Mouse (Mus musculus): ENCODE measurements around the gene Fam168a. TPM values are rescaled to one million over a fixed set of nuclear protein-coding genes. Genes with fewer than 3 reads are reported as not detected.

The Fam168a gene
- 21.6 and 31.4 TPM in 2 replicates for total RNA-seq (2015; ENCODE audit: low replicate concordance)
- total RNA-seq (2017; ENCODE audit: low replicate concordance), result 11.9 and 13.9 TPM in 2 replicates

DNA sequence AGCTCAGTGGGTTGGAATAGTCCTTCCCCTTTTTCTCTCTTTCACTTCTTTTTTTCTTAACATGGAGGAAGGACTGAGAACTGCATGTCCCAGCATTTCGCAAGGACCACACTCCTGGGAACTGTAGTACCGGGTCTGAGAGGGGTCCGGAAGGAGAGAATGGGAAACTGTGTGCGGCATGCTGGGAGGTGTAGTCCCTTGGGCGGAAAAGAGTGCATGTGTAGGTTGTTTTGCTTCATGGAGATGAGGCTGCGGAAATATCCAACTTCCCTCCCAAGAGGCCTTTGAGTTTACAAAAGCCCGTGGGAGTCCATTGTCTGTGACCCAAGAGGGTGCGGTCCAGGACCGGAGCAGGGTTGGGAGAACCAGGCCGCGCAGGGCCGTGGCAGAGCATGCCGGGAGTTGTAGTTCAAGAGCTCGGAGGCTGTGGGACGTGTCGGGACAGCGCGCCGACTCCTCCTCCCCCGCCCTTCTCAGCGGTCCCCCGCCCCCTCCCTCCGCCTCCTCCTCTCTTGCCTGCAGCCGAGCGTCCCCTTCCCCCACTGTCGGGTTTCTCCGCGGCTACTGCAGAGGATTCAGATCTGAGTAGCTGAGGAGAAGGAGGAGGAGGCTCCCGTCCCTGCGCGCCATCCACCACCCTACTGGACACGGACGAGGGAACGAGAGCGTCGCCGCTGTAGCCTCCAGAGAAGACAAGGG is at the start of gene Fam168a:
Gene Fam168a, plus strand, starts transcription at position 493 of the 699 bp plus-strand sequence.
- peak; percentile 97 for ATAC-seq (replicated peaks; ENCODE audit: low FRiP score, poor library complexity, severe bottlenecking)

DNA sequence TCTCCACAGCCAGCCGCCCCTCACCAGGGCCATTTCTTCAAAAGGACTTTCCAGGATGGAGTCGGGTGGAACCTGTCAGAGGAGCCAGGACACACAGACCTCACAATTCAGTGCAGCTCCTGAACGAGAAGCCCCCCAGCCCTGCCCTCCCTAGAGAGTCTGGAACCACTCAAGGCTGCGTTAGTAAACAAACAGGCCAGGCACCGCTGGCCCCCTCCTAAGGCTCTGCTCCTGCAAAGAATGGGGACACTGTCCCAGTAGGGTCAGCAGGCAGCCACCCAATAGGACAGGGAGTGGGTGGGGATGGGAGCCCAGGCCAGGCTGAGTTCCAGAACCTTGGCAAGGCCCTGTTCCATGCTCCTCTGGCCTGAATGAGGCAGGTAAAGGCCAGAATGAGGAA is 49.7 kb upstream of the Fam168a start:
- ATAC-seq (replicated peaks; ENCODE audit: low FRiP score, poor library complexity, severe bottlenecking), result no peak

DNA sequence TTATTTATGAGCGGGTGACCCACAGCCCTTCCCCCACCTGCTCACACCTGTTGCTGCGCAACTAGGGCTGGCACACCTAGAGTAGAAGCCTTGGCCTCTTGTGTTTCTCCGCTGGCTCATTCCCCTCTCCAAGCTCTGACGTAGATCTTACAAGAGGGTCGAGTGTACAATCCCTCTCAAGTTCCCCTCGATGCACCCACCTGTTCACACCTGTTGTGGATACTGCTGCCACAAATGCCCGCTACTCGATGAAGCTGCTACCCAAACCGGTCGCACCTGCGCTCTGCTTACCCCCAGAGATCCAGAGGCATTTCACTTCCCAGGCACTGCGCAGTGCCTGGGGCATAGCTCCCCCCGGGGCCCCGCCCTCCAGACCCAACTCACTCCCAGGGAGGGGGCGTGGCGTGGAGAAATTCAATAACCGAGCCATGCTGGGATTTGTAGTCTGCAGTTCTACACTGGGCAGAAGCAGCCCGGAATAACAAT is 48.3 kb upstream of the Fam168a start:
- ATAC-seq (replicated peaks; ENCODE audit: low FRiP score, poor library complexity, severe bottlenecking), result no peak

DNA sequence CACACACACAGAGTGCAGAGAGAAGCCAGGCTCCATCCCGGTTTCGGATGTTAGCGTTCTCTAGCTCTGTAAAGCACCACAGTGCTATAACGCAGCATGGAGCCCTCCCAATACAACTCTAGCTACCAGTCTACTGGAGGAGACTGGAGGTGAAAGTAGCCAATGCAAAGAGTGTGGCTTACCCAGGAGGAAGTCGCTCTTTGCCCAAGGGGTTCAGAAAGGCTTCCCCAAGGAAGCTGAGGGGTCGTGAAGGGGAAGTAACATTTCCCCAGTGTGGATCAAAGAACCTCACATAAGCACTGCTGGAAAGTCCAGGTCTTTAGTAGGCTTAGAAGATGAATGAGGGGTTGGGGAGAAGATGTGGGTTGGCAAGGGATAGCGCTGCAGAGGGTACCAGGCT is 45.2 kb upstream of the Fam168a start:
- ATAC-seq (replicated peaks; ENCODE audit: low FRiP score, poor library complexity, severe bottlenecking), result no peak

DNA sequence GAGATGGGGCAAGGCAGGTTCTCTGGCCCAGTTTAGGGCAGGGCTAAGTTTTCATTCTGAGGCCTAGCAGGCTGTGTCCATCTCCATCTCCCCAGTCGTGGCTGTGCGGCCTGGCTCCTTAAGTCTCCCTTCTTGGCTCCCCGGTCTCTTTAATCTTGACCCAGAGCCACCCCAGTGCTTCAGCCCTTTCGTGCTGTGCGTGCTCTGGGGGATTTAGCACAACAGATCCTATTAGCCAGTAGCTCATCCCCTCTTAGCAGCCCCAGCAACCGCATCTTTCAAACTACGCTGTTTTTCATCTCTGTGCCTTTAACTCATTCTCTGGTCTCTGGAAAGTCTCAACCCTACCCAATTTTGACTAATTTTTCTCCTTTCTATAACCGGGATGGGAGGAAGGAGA is 44.2 kb upstream of the Fam168a start, which contains the start of gene Plekhb1:
Gene Plekhb1, minus strand, starts transcription at position 184 of the 400 bp plus-strand sequence.
- ATAC-seq (replicated peaks; ENCODE audit: low FRiP score, poor library complexity, severe bottlenecking), result no peak

DNA sequence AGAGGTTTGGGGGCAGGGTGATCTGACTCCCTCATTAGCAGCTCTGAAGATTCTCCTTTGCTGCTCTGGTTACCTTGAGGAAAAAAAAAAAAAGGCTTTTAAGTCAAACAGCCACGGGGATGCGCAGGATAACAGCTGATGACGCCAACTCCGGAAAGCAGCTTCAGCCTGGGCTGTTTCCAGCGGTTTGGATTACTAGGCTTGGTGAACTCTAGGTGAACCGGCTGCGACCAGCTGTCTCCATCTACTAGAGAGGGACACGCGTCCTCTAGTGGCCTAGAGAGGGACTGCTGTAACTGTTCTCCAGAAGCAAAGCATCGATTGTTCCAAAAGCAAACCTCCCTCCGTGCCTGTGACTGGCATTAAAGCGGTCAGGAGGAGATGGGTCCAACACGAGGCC is 43.2 kb upstream of the Fam168a start:
- ATAC-seq (replicated peaks; ENCODE audit: low FRiP score, poor library complexity, severe bottlenecking), result peak; percentile 87

DNA sequence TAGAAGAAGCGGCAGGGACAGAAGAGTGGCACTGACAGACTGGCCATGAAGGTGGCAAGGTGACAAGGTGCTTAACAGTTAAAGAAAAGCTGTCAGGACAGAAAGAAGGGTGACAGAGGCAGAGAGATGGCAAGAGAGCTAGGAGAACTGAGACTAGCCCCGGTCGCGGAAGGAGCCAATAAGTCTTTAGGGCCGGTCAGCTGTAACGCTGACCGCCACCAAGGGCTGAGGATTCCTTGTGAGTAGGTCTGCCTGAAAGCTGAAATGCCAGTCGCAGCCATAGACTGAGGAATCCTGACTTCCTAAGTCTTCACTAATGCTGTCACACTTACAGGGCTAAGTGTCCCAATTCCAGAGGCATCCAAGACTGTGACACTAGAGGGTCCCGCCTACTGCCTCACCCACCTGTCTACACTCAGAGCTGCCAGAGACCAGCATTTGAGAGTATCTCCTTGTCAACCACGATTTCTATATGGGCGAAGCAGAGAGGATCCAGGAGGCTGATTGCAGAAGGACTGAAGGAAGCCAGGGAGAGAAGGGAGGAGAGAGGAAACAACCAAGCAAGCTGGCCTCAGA is 42.6 kb upstream of the Fam168a start:
- ATAC-seq (replicated peaks; ENCODE audit: low FRiP score, poor library complexity, severe bottlenecking), result peak; percentile 13; the same call in 1 of the 2 replicates

DNA sequence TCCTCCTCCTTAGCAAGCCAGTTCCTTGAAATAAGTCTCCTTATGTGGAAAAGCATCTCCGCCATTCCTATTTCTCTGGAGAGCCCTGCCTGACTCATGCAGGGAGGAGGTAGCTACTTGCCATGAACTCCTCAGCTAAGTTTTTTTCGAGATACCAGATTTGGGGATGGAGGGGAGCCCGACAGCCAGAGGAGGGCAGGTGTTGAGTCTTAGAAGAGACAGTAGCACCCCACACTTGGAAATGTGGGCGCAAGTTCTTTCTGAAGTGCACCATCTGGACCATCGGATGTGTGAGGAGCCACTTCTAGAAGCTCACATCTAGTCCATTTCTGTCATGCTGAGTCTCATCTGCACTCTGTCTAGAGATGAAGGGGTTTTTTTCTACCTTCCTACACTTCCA is 35.8 kb upstream of the Fam168a start:
- no peak for ATAC-seq (replicated peaks; ENCODE audit: low FRiP score, poor library complexity, severe bottlenecking)

DNA sequence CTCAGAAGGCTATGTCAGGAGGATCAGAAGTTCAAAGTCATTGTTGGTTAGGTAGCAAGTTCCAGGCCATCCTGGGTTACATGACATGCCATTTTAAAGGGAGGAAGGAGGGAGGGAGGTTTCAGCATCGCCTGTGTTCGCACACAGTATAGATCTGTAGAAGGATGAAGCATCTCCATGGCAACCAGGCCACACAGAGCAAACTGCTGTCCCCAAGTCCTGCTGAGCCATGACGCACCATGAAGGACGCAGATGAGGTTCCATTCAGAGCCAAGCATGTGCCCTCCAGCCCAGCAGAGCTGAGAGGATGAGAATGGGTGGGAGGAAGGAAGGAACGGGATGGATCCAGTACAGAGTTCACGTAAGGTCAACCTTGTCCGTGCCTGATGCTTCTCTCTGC is 33.0 kb upstream of the Fam168a start:
- no peak for ATAC-seq (replicated peaks; ENCODE audit: low FRiP score, poor library complexity, severe bottlenecking)

DNA sequence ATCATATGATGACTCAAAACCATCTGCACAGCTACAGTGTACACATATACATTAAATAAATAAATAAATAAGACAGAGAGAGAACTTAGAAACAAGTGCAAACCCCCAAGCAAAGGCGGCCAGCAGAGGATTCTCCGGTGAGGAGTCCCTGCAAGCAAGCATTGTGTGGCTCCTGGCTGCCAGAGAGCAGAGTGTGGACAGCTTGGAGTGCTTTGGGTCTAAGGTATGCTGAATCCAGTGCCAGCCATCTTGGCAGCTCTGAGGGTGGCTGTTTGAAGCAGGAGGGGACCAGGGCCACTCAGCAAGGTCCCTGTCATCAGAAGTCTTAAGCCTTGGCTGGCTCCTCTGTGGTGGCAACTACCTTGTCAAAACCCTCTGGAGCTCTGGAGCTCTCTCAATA is 31.5 kb upstream of the Fam168a start:
- no peak for ATAC-seq (replicated peaks; ENCODE audit: low FRiP score, poor library complexity, severe bottlenecking)

DNA sequence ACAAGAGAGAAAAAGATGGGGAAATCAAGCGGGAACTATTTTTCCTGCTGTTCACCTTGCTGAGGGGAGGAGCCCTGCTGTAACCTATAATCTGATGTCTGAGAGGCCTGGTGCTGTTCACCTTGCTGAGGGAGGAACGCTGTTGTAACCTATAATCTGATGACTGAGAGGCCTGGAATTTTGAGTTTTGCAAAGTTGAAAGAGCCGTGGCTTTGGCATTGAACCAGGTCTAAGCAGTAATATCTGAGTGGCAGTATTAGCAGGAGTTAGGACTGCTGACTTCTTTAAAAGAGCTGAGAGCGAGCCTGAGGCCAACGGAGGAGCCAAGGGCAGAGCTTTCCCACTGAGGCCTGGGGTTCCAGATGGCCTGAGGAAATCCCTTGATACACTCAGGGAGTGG is 28.4 kb upstream of the Fam168a start:
- ATAC-seq (replicated peaks; ENCODE audit: low FRiP score, poor library complexity, severe bottlenecking), result no peak

DNA sequence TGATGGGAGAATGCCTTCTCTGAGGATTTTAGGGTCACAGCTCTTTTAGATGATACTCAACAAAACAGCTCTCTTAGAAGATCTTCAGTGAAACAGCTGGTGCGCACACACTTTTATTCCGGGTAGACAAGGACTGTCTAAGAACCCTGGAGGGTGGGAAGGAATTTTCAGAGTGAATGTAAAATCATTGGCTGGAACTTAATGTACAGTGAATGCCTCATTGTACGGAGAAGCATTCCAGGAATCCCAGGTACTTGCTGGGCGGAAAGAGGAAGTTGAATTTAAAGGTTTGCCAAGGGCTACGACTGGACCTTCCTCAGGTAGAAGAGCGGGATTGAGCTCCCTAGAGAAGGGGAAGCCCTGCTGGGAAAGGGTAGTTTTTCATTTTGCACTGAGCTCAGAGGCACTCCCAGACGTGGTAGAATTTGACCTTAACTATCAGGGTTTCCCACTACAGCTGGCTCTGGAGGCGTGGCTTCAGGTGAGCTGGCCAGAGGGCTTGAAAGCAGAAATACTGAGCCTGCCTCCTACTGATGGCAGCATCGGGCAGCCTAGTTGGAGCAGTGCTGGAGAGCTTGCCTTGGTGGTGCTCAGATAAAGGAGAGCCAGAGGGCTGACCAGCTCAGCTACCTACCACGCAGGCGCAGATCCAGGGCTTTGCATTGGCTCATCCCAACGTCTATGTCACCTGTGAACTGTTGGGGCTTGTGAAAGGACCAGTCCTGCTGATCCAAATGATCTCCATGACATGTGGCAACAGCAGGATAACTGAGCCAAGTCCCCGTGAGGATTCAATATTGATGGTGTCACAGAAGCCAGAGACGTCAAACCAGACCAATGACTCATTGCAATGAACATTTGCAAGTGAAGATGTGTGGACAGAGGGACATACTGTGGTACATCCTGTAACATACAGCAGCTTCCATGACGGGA is 27.2 kb upstream of the Fam168a start:
- no peak for ATAC-seq (replicated peaks; ENCODE audit: low FRiP score, poor library complexity, severe bottlenecking)

DNA sequence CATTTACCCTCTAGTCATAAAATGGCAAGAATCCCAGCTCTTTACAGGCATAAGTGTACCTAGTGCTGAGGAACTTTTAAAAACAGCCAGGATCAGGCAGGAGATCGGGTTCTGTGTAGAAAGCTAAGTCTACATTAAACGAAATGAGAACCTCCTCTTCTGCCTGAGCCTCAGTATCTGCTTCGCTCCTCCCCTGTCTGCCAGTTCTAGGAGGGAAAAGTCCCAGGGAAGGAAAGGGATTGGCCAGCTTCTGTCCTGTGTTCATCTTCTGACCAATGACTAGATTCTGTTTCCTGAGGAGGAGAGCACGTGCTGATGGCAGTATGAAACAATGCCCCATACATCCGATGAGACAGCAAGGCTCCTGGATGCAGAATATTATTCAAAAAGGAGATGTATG is 25.3 kb upstream of the Fam168a start:
- ATAC-seq (replicated peaks; ENCODE audit: low FRiP score, poor library complexity, severe bottlenecking), result no peak

DNA sequence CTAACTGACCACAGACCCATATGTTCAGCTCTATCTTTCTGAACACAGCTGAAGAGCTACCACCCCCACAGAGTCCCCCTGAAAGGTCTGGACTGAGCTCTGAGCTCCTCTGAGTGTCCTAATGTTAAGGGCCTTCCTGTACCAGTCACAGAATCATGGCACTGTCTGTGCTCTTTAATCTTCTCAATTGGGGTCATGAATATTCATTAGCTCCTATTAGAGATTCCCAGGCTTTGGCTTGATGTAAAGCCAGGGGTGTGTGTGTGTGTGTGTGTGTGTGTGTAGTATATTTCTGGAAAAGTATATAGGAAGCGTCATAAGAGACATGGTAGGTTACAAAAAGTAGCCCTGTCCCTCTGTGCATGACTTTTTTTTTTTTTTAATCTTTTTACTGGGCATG is 23.2 kb upstream of the Fam168a start:
- ATAC-seq (replicated peaks; ENCODE audit: low FRiP score, poor library complexity, severe bottlenecking), result no peak

DNA sequence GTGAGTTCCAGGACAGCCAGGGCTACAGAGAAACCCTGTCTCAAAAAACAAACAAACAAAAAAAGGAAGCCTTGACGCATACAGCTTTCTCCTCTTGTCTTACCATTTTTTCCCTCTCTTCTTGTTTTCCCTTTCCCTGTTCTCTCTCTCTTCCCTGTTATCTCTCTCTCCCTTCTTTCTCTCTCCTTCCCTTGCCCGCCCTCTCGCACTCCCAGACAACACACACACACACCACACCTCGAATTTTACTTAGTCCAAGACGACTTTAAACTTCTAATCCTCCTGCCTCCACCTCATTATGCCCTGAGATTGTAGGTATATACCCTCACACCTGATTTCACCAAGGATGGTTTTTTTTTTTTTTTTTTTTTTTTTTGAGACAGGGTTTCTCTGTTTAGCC is 22.4 kb upstream of the Fam168a start:
- ATAC-seq (replicated peaks; ENCODE audit: low FRiP score, poor library complexity, severe bottlenecking), result peak; percentile 70

DNA sequence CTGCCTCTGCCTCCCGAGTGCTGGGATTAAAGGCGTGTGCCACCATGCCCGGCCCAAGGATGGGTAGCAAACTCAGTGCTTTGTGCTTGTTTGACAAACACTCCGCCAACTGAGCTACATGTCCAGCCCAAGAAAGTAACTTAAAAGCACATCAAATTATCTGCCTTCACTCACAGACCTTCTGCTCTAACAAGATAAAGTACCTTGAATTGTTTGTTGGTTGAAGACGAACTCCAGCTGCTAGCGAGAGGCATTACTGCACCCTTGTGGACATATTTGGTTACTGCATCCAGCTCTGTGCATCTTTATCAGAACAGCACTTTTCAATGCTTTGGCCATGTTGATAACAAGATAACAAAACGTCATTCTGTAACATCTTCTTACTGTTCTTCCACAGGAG is 21.9 kb upstream of the Fam168a start:
- ATAC-seq (replicated peaks; ENCODE audit: low FRiP score, poor library complexity, severe bottlenecking), result peak; percentile 90

DNA sequence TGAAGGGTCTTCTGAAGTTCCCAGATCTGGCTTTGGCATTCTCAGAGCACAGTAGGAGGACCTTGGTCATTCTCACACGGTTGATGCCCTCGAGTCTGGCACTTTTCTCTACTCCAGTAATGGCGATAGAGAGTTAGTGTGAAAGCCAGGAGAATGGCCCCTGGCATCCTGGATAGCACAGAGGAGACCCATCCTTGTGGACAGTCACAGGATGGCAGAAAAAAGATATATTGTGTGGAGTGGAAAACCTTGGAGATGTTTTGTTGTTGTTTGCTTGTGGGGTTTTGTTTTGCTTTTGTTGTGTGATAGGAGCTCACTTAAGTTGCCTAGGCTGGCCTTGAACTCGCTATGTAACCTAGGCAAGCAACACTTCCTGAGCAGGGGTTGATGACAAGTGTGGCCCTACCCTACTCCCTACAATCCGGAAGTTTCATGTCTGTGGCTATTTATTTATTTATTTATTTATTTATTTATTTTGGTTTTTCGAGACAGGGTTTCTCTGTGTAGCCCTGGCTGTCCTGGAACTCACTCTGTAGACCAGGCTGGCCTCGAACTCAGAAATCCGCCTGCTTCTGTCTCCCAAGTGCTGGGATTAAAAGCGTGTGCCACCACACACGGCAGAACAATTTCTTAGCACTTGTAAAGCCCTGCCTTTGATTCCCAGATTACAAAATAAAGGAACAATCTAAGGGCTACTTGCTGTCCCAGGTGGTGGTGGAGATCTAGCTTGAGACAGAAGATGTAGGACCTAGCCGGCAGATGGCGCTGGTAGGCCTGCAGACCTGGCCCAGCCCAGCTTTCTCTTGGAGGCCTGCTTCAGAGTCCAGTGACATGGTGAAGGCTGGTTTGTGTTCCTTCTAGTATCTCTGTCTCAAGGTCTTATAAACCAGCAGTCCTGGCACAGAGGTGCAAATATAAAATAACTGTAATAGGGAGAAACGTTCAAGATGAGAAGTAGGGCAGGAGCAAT is 21.1 kb upstream of the Fam168a start:
- ATAC-seq (replicated peaks; ENCODE audit: low FRiP score, poor library complexity, severe bottlenecking), result peak; percentile 82

DNA sequence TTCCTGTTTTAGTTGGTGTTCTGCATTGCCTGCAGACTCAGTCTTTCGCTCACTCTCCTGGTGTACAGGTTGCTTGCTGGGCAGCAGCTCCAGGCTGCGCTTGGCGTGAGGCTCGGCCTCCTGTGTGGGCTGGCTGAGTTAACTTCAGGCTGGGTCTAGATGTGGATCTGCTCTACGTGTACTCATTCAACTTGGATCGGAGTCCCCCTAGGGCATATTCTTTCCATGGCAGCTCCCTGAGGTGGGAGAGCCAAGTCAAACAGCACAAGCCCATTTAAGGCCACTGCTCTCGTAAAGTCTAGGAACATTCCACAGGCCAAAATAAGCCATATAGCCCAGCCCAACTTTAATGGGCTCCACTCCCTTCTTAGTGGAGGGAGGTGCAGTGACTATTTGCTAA is 18.0 kb upstream of the Fam168a start:
- ATAC-seq (replicated peaks; ENCODE audit: low FRiP score, poor library complexity, severe bottlenecking), result no peak

DNA sequence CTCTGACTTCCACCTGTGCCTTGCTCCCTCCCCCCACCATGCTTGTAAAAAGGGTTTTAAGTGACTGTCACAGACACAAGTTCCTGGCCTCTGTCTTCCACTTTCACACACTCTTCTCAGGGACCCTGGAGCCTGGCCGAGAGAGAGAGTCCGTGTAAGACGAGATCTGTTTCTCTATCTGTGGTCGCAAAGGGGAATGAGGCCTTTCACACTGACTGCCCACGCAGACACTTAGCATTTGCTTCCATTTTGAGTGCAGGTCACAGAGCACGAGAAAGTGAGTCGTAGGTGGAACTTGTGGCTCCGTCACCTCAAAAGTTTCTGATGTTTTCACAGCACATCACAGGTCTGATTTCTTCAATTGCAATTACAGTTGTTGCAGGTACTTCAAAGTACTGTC is 13.2 kb upstream of the Fam168a start:
- no peak for ATAC-seq (replicated peaks; ENCODE audit: low FRiP score, poor library complexity, severe bottlenecking)

All from erythroid progenitor cell, adult 5-6 weeks (primary cell).